Mouse (Mus musculus) liver, embryonic 15.5 days (tissue): ENCODE data around the gene Gm28053. TPM values are rescaled to one million over a fixed set of nuclear protein-coding genes. Genes with fewer than 3 reads are reported as not detected.

Experiments used
- ATAC-seq: fragments of 200-750 bp; cut with Nextera tagmentation; 2 replicates; pipeline ENCODE4 v1.8.0; 2017; ENCODE audit warnings: moderate number of reproducible peaks, mild to moderate bottlenecking, moderate library complexity; ENCODE audit not compliant: insufficient read depth
- H3K27ac ChIP-seq: fragments of 300-500 bp; sonication (generic); replicated peaks from 2 replicates; pipeline ENCODE4 v1.5.1; 2015; ENCODE audit warnings: mild to moderate bottlenecking, inconsistent platforms
- H3K27me3 ChIP-seq: fragments of 300-500 bp; sonication (generic); 2 replicates; pipeline ENCODE4 v1.6.1; 2015; ENCODE audit warnings: mild to moderate bottlenecking, inconsistent platforms
- H3K36me3 ChIP-seq: fragments of 300-500 bp; sonication (generic); replicated peaks from 2 replicates; pipeline ENCODE4 v1.6.1; 2015; ENCODE audit warnings: moderate library complexity, mild to moderate bottlenecking, inconsistent platforms
- H3K4me1 ChIP-seq: fragments of 300-500 bp; sonication (generic); replicated peaks from 2 replicates; pipeline ENCODE4 v1.6.1; 2015; ENCODE audit warnings: inconsistent platforms
- H3K4me2 ChIP-seq: fragments of 300-500 bp; sonication (generic); 2 replicates; pipeline ENCODE4 v1.6.1; 2015; ENCODE audit warnings: moderate library complexity, mild to moderate bottlenecking, inconsistent platforms
- H3K4me3 ChIP-seq: fragments of 300-500 bp; sonication (generic); replicated peaks from 2 replicates; pipeline ENCODE4 v1.5.1; 2015; ENCODE audit warnings: mild to moderate bottlenecking, inconsistent platforms
- H3K9ac ChIP-seq: fragments of 300-500 bp; sonication (generic); 2 replicates; pipeline ENCODE4 v1.6.1; 2015; ENCODE audit warnings: moderate library complexity, mild to moderate bottlenecking, inconsistent platforms
- H3K9me3 ChIP-seq: fragments of 300-500 bp; sonication (generic); replicated peaks from 2 replicates; pipeline ENCODE4 v1.6.1; 2016; ENCODE audit warnings: inconsistent platforms
- WGBS: fragments of 180-500 bp; shearing (Covaris S2); methylation state at CpG from one replicate; pipeline ENCODE4 v1.1.7; 2015; ENCODE audit warnings: mixed read lengths; ENCODE audit not compliant: insufficient replicate concordance; 5-methylcytosine and 5-hydroxymethylcytosine counted together
- polyA plus RNA-seq: library from polyadenylated mRNA; unstranded; fragments of >200 nt; fragmentation: Nextera tagmentation; extraction: Ambion mirVana; gene quantifications from 2 replicates; pipeline ENCODE4 v1.2.1, GENCODE M21; 2015

The Gm28053 gene
- polyA plus RNA-seq, 1 experiment from 2014 or later = not detected

DNA sequence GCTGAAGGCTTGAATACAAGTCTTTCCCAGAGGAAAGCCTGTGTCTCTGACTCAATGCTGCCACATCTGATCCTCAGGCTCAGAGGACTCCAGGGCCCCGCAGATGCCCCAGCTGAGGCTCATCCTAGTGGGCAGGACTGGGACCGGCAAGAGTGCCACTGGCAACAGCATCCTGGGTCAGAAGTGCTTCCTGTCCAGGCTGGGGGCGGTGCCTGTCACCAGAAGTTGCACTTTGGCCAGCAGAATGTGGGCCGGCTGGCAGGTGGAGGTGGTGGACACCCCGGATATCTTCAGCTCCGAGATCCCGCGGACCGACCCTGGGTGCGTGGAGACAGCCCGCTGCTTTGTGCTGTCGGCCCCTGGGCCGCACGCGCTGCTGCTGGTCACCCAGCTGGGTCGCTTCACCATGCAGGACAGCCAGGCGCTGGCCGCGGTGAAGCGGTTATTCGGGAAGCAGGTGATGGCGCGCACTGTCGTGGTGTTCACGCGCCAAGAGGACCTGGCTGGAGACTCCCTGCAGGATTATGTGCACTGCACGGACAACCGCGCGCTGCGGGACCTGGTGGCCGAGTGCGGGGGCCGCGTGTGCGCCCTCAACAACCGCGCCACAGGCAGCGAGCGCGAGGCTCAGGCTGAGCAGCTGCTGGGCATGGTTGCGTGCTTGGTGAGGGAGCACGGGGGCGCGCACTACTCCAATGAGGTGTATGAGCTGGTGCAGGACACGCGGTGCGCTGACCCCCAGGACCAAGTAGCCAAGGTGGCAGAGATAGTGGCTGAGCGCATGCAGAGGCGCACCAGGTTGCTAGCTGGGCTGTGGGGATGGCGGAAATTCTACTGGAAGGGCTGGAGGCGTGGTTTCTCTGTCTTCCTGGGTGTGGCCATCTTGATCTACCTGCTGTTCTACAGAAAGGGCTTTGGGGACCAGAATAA is 24.3 kb downstream of the Gm28053 start:
- Histone ChIP-seq H3K36me3 (no peaks in the 10 kb centered on the region), H3K9ac (no peak overlapping the region), H3K27me3 (0 out of 2 replicates have a peak, but pooled peaks cover 3% of the 10 kb centered on the region), H3K4me2 (peak overlapping the region; percentile 57), H3K9me3 (no peaks in the 10 kb centered on the region), H3K27ac (peak overlapping the region; percentile 61), H3K4me3 (peak overlapping the region; percentile 50), H3K4me1 (peaks cover 29% of the 10 kb centered on the region)
- WGBS = 60% methylated on average over 52 of the region's 52 CpGs
- peak; percentile 56; the same call in 1 of the 2 replicates for ATAC-seq

DNA sequence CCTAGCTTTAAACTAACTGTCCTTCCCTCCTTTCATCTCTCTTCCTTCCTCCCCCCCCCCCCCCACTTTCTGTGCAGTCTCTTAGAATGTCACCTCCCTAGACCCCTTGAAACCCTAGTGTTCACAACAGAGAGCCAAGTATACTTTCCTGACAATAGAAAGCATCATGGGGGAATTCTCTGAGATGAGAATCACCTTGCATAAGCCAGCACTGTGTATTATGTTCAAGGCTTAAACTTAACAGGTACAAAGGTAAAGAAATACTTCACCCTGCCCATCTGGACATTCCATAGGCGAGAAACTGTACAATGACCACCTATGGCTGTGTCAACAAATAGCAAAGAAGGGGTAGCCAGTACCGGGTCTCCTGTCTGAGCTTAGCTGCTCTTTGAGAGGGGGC is 27.1 kb downstream of the Gm28053 start:
- H3K4me2 ChIP-seq = peak overlapping the region; percentile 37; the same call in 1 of the 2 replicates
- no peaks in the 10 kb centered on the region for H3K36me3 ChIP-seq
- H3K4me3 ChIP-seq = no peak overlapping the region
- H3K9ac ChIP-seq = no peak overlapping the region
- 17% methylated on average over 2 of the region's 2 CpGs for WGBS
- peaks cover 25% of the 10 kb centered on the region for H3K4me1 ChIP-seq
- ATAC-seq = no peak
- H3K9me3 ChIP-seq = no peaks in the 10 kb centered on the region
- H3K27ac ChIP-seq = no peak overlapping the region
- 0 out of 2 replicates have a peak, but pooled peaks cover under 1% of the 10 kb centered on the region for H3K27me3 ChIP-seq

DNA sequence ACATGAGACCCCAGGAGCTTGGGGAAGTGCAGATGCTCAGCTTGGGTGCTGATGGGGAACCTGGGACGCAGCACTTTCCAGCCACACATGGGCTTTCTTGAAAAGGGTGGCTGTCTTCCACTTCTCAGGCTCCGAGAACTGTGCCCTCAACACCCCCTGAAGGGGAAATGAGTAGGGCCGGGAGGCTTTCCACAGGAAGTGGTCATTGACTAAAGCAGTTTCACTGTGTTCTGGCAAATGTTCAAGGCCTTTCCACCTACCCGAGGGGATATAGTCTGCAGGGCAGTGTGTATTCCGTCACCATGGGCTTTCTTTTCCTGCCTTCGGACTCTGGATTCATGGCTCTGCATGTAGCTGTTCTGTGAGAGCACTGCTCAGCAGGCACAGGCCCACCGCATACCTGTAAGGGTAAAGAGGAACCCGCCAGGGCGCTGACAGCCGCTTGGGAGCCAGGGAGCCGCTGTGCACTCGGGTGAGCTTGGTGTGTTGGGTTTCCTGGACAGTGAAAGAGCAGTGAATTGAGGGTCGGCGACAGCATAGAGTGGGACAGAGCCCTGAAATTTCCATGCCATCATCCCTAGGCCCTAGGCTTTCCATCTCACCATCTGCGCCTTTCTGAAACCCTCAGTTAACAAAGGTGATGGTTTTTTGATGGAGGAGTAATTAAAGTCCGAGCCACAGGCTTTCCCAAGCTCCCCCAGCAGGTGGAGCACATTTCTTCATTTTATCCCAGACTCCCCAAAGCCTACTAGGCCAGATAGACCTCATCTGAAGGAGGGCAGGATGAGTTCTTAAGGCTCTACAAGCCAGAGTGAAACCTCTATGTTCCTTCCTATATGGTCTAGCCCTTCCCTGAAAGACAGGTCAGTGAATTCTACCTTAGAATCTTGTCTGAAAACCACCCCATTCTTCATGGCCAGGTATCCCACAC is 27.8 kb downstream of the Gm28053 start, which contains the start of gene Gimap5:
Gene Gimap5, plus strand, starts transcription at position 239 of the 931 bp plus-strand sequence.
- peak; percentile 24; the same call in 1 of the 2 replicates for ATAC-seq
- peak within 1 kb of the TSS; percentile 33; the same call in 1 of the 2 replicates for H3K27ac ChIP-seq
- H3K27me3 ChIP-seq = no peaks in the 10 kb centered on the region
- peak within 1 kb of the TSS; percentile 37 for H3K4me2 ChIP-seq
- WGBS = 15% methylated on average over 16 of the region's 16 CpGs
- no peaks in the 10 kb centered on the region for H3K36me3 ChIP-seq
- no peak within 1 kb of the TSS; the same call in 1 of the 2 replicates for H3K4me3 ChIP-seq
- no peaks in the 10 kb centered on the region for H3K9me3 ChIP-seq
- no peak within 1 kb of the TSS for H3K9ac ChIP-seq
- H3K4me1 ChIP-seq = peaks cover 20% of the 10 kb centered on the region

DNA sequence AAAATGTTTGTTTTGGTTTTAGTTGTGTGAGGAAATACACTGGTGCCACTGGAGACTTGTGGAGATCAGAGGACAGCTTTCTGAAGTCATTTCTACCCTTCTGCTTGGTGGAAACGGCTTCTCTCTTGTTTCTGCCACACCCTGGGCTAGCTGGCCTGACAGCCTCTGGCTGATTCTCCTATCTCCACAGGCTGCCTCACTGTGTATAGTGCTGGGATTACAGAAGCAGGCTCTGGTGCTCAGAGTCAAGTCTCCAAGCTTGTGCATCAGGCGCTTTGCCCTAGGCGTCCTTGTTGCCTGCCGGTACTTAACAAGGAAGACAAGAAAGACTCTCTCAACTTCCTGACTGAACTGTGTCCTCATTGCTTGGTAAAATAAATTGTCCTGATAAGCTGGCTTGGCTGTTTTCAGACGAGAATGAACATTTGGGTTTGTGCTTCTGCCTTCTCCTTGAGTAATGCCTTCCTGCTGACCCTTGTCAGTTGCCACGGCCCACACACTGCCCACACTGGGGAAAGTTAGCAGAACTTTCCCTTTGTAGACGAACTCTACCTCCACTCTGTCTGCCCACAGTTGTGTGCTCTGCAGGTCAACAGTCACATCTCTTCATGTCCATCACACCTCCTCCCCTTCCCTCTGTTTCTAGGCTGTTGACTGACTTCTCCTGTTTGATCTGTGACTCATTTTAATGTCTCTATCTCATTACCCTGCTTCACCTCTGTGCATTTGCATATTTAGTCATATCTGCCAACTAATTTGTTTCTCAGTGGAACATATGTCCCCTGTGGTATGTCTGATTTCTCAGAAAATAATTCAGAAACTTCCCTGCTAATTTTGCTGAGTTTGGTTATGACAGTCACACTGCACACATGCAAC is 28.9 kb downstream of the Gm28053 start:
- Histone ChIP-seq H3K4me3 (no peak overlapping the region), H3K9ac (no peak overlapping the region)
- 27% methylated on average over 7 of the region's 7 CpGs for WGBS

DNA sequence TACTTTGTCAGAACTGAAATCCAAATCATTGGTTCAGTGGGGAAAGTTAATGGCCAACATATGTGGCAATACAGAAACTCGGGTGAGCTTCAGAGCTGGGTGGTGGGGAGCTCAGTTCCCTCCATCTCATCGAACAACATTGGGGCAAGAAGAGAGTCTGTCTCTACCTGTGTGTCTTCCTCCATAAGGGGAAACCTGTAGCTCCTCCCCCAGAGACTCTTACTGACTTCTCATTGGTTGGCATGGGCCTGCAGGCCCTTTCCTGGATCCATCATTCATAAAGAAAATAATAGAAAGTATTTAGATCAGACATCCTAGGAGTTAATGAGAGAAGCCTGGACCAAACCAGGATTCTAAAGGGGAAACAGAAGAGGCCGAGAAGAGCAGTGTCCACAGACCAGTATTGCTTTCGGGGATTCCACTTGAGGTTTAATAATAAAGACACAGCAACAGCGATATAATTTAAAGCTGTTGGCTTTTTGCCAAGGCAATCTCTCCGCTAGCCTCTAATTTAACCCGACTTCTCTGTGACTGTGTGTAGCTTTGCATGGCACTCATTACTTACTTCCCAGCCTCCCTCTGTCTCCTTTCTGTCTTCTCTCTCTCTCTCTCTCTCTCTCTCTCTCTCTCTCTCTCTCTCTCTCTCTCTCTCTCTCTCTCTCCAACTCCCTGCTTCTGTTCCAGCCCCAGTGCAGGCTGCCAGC is 45.3 kb downstream of the Gm28053 start:
- H3K36me3 ChIP-seq = no peaks in the 10 kb centered on the region
- H3K9me3 ChIP-seq = no peaks in the 10 kb centered on the region
- no peak for ATAC-seq
- no peak overlapping the region for H3K9ac ChIP-seq
- H3K27ac ChIP-seq = no peak overlapping the region
- no peaks in the 10 kb centered on the region for H3K4me1 ChIP-seq
- no peaks in the 10 kb centered on the region for H3K27me3 ChIP-seq
- WGBS = 65% methylated on average over 7 of the region's 7 CpGs
- no peak overlapping the region for H3K4me2 ChIP-seq
- no peak overlapping the region for H3K4me3 ChIP-seq

More for the DNA sequence above, 28.9 kb downstream of the Gm28053 start:
- Histone ChIP-seq H3K27me3 (no peaks in the 10 kb centered on the region), H3K4me2 (no peak overlapping the region), H3K27ac (no peak overlapping the region; the same call in 1 of the 2 replicates), H3K4me1 (peaks cover 14% of the 10 kb centered on the region), H3K36me3 (no peaks in the 10 kb centered on the region), H3K9me3 (no peaks in the 10 kb centered on the region)
- no peak for ATAC-seq

DNA sequence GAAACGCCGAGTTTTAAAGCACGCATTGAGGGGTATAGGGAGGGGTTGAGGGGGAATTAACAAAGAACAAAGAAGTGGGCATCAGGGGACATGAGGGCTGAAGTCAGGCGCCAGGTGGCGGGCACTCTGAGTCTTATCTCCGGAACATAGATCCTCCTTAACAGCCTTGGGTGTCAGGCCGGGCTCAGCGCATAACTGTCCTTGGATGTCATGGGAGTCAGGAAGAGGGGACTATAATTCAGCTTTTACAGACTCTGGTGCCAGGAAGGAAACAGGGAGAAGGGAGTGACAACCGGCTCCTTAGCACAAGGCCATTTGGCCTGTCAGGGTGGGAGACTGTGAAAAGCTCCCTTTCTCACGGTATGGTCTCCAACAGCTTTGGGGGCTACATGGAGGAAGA is 46.1 kb downstream of the Gm28053 start:
- Histone ChIP-seq H3K4me1 (no peaks in the 10 kb centered on the region), H3K9me3 (no peaks in the 10 kb centered on the region), H3K27me3 (no peaks in the 10 kb centered on the region), H3K4me2 (no peak overlapping the region), H3K36me3 (no peaks in the 10 kb centered on the region), H3K9ac (no peak overlapping the region), H3K4me3 (no peak overlapping the region), H3K27ac (no peak overlapping the region)
- ATAC-seq = no peak
- WGBS = 75% methylated on average over 10 of the region's 10 CpGs

DNA sequence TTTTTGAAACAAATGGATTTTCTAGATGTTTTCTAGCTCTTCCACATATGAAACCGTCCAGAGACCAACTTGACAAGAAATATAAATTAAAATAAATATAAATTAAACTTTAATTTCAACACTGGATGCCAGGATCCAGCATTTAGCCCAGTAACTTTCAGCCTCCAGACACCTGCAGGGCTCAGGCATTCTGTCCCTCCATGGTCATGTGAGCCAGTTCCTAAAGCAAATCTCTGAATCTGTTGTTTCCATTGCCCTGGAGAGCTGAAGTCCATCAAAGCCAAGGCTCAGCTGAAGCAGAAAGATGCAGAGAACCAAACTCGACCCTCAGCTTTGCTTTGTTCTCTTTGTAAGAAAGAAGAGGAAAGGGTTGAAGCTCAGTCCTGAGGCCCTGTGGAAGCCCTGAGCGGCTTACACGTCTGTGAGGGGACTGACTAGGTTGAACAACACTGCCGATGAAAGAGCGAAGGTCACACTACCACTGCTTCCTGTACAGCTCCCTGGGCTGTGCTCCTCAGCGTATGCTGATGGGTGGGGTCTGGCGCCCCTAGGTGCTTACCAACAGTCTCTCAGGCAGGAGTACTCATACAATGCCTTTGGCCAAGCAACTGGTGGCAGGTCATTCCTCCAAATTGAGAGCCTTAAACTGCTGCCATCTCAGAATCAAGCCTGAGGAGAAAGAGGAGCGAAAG is 49.9 kb downstream of the Gm28053 start:
- ATAC-seq = no peak; the same call in 1 of the 2 replicates
- Histone ChIP-seq H3K27ac (no peak overlapping the region), H3K4me3 (no peak overlapping the region), H3K27me3 (no peaks in the 10 kb centered on the region), H3K4me2 (no peak overlapping the region), H3K4me1 (no peaks in the 10 kb centered on the region), H3K36me3 (no peaks in the 10 kb centered on the region), H3K9ac (no peak overlapping the region), H3K9me3 (no peaks in the 10 kb centered on the region)
- WGBS = 36% methylated on average over 9 of the region's 9 CpGs

DNA sequence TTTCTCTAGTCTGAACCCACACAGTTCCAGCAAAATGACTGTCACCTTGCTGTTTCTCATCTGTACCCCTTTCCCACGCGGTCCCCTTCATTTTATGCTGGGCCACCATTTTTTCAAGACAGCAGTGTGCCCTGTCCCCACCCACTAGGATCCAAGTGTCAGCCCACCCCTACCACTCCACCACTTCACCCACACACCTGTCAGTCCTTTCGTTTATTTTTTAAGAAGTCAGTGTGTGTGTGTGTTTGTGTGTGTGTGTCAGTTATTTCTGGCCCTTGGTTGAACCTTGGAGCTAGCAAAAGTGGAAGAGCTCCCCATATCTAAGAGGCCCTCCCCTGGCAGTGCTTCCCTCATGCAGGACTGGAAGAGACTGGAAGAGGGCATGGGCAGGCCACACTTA is 50.5 kb downstream of the Gm28053 start:
- H3K4me2 ChIP-seq = no peak overlapping the region
- H3K9me3 ChIP-seq = no peaks in the 10 kb centered on the region
- WGBS = 58% methylated on average over 3 of the region's 3 CpGs
- ATAC-seq = no peak
- no peaks in the 10 kb centered on the region for H3K4me1 ChIP-seq
- no peaks in the 10 kb centered on the region for H3K36me3 ChIP-seq
- H3K9ac ChIP-seq = no peak overlapping the region
- H3K27me3 ChIP-seq = no peaks in the 10 kb centered on the region
- no peak overlapping the region for H3K27ac ChIP-seq
- no peak overlapping the region for H3K4me3 ChIP-seq

DNA sequence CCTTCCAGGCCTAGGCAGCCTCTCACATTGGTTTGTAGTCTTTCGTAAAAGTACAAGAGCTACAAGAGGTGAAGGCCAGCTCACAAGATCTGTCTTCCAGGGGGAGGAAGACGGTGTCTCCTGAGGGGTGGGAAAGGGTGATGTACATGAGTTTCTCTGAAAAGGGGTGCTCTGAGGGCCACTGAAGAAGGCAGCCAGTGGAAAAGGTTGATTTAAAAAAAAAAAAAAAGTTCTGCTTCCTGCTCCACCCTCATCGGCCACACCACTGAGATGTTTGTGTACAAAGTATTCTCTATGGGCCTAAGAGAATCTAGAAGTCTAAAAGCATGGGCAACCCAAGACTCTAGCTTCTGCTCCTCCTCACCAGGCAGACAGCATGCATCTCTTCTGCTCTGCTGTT is 52.3 kb downstream of the Gm28053 start, which contains the start of gene Gimap3:
Gene Gimap3, minus strand, starts transcription at position 156 of the 400 bp plus-strand sequence.
- Histone ChIP-seq H3K36me3 (no peaks in the 10 kb centered on the region), H3K27me3 (no peaks in the 10 kb centered on the region), H3K27ac (no peak within 1 kb of the TSS), H3K4me3 (no peak within 1 kb of the TSS), H3K4me1 (no peaks in the 10 kb centered on the region), H3K9me3 (no peaks in the 10 kb centered on the region), H3K9ac (no peak within 1 kb of the TSS), H3K4me2 (no peak within 1 kb of the TSS)
- WGBS = 47% methylated on average over 3 of the region's 3 CpGs
- no peak for ATAC-seq
